Mouse (Mus musculus): Measurements from ENCODE around the gene Itpripl1. TPM values are rescaled to one million over a fixed set of nuclear protein-coding genes. Genes with fewer than 3 reads are reported as not detected.
"Not testable (repeated sequence)": the region's sequence is repeated elsewhere in the genome, so short reads cannot be mapped to it uniquely, and the experiment has no call there.

Gene Itpripl1
- total RNA-seq, 2 experiments from 2014 or later = 5.7 to 6.8 TPM

DNA sequence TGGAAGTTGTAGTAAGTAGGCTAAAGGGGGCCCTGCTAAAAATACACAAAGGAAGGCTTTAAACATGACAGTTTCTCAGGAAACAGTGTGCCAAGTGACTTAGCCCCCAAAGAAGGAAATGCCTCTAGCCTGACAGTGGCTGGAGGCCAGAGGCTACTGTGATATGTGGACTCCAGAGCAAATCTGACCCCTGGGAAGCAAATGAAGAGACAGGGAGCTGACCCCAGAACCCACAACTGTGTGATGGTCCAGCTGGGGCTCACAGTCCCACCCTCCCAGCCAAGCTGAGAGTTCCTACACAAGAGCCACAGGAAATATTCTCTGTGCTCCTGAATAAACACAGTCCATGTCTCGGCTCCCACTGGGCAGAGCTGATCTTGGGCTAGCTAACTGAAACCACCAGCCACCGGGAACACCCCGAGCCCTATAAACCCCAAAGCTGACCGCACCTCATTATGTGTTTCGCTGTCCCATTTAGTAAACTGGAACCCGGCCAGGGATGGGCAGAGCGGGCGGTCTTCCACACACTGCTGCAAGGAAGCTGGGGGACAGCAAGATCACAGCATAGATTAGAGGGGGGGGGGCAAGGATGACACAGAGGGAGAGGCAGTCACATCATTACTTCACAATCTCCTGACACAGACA, 21.5 kb downstream of the Itpripl1 start:
- intact Hi-C loops (cut with DNase I) = no loop called here
- peak in 1 of 2 experiments; percentile 62 for DNase-seq (ENCODE audit: extremely low spot score in 1 of 2, low spot score in 2 of 2)

DNA sequence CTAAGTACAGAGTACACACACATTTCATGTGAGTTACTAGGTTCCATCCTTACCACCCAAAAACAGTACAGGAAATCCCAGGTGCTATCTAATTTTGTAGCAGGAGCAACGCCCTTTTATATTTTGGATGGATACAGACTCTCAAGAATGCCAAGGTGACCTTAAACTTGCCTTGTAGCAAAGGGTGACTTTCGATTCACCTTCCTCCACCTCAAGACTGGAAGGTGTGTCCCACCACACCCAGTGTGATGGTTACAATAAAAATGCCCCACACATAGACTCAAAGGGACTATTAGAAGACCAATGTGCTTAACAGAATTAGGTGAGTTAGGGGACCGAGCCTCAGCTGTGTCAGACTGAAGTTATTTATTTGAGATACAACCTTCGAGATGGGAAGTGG, 34.3 kb downstream of the Itpripl1 start:
- no peak for DNase-seq (ENCODE audit: extremely low spot score in 1 of 2, low spot score in 2 of 2)
- intact Hi-C loops (cut with DNase I) = no loop called here

DNA sequence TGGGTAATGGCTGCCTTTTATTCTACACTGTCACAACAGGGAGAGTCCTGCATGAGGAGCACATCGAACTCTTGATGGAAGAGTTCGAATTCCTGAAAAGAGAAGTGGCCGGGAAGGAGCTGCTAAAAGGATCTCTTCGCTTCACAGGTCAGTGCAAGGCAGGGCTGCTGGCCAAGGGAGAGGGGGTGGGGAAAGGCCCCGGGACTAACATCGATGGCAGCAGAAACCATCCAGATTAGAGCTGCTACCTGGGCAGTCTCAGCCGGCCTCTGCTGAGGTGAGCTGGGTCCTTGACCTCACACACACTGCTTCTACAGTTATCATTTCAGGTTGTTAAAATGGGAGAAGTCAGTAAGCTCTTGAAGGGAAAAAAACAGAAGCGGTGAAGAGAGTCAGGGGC, 51.2 kb downstream of the Itpripl1 start:
- intact Hi-C loops (cut with DNase I) = loop anchor here (10.0 kb wide), 1 partner anchor 113 kb away; the partner anchor contains the start of genes 1810024B03Rik and Snrnp200
- DNase-seq (ENCODE audit: extremely low spot score in 1 of 2, low spot score in 2 of 2) = no peak

GRCm38 (mm10) chr2:127090151-127090550, 53.1 kb downstream of the Itpripl1 start:
- intact Hi-C loops (cut with DNase I) = loop anchor here (10.0 kb wide), 1 partner anchor 115 kb away; the partner anchor contains the start of genes 1810024B03Rik and Snrnp200
- not testable (repeated sequence) for DNase-seq (ENCODE audit: extremely low spot score in 1 of 2, low spot score in 2 of 2)

Other genes with a start within 250 kb of the Itpripl1 start
- gene Sppl2a, start 210.2 kb downstream of the Itpripl1 start, total RNA-seq (2021) = 10 to 100 TPM; 26.8 to 29.2 TPM
- 10 to 100 TPM; 13.9 to 14.6 TPM for gene Ap4e1, start 134.7 kb downstream of the Itpripl1 start, total RNA-seq (2021)
- 10 to 100 TPM; 21.0 to 24.6 TPM for gene Blvra, start 72.8 kb downstream of the Itpripl1 start, total RNA-seq (2021)
- gene Ncaph, start 9.5 kb downstream of the Itpripl1 start, total RNA-seq (2021) = 1 to 10 TPM; 6.0 to 6.7 TPM
- gene 1810024B03Rik, start 64.8 kb upstream of the Itpripl1 start, total RNA-seq (2021) = under 1 TPM; 0.67 to 0.81 TPM
- 10 to 100 TPM; 82.6 to 85.2 TPM for gene Snrnp200, start 64.9 kb upstream of the Itpripl1 start, total RNA-seq (2021)
- gene Ciao1, start 104.4 kb upstream of the Itpripl1 start, total RNA-seq (2021) = 10 to 100 TPM; 62.5 to 66.0 TPM
- gene Tmem127, start 104.5 kb upstream of the Itpripl1 start, total RNA-seq (2021) = 100 to 1,000 TPM; 115 to 118 TPM
- gene Stard7, start 126.8 kb upstream of the Itpripl1 start, total RNA-seq (2021) = 100 to 1,000 TPM; 189 to 201 TPM
- gene Dusp2, start 192.7 kb upstream of the Itpripl1 start, total RNA-seq (2021) = 1 to 10 TPM; 4.5 to 6.1 TPM
- gene Astl, start 195.2 kb upstream of the Itpripl1 start, total RNA-seq (2021) = not detected
- gene Adra2b, start 219.8 kb upstream of the Itpripl1 start, total RNA-seq (2021) = under 1 TPM; 0.45 to 0.81 TPM